Mouse (Mus musculus): ENCODE measurements at regions not wholly inside any gene's neighbourhood (a gene's known extent, or its start where the extent isn't known, plus 50 kb on each side); places are given as distances from the start of the nearest gene placed in this dataset.

- DNase-seq (ENCODE audit: low read depth, low spot score), result no peak
Measured at GRCm38 (mm10) chr3:56590071-56590470, 406.6 kb upstream of the Nbea start.

GRCm38 (mm10) chr3:56575422-56575821, 391.9 kb upstream of the Nbea start:
- DNase-seq (ENCODE audit: low read depth, low spot score), result peak; percentile 48

GRCm38 (mm10) chr3:56536178-56536577, 352.7 kb upstream of the Nbea start:
- DNase-seq (ENCODE audit: low read depth, low spot score), result no peak

GRCm38 (mm10) chr3:56504445-56504844, 320.9 kb upstream of the Nbea start:
- DNase-seq (ENCODE audit: low read depth, low spot score), result no peak

- DNase-seq (ENCODE audit: low read depth, low spot score), result no peak
Measured at GRCm38 (mm10) chr3:56499301-56499700, 315.8 kb upstream of the Nbea start.

GRCm38 (mm10) chr3:56493937-56494336, 310.4 kb upstream of the Nbea start:
- no peak for DNase-seq (ENCODE audit: low read depth, low spot score)

GRCm38 (mm10) chr3:56489154-56489553, 305.7 kb upstream of the Nbea start:
- no peak for DNase-seq (ENCODE audit: low read depth, low spot score)

- DNase-seq (ENCODE audit: low read depth, low spot score), result no peak
Measured at GRCm38 (mm10) chr3:56485550-56486400, 302.3 kb upstream of the Nbea start.

GRCm38 (mm10) chr3:56484096-56484495, 300.6 kb upstream of the Nbea start:
- DNase-seq (ENCODE audit: low read depth, low spot score), result no peak

- no peak for DNase-seq (ENCODE audit: low read depth, low spot score)
Measured at GRCm38 (mm10) chr3:56483370-56483769, 299.9 kb upstream of the Nbea start.

GRCm38 (mm10) chr3:56479529-56479928, 296.0 kb upstream of the Nbea start:
- DNase-seq (ENCODE audit: low read depth, low spot score), result no peak

- DNase-seq (ENCODE audit: low read depth, low spot score), result no peak
Measured at GRCm38 (mm10) chr3:56478544-56479140, 295.1 kb upstream of the Nbea start.

GRCm38 (mm10) chr3:56475529-56476527, 292.3 kb upstream of the Nbea start:
- no peak for DNase-seq (ENCODE audit: low read depth, low spot score)

GRCm38 (mm10) chr3:56472651-56473050, 289.1 kb upstream of the Nbea start:
- no peak for DNase-seq (ENCODE audit: low read depth, low spot score)

GRCm38 (mm10) chr3:56471823-56472222, 288.3 kb upstream of the Nbea start:
- DNase-seq (ENCODE audit: low read depth, low spot score), result no peak

- no peak for DNase-seq (ENCODE audit: low read depth, low spot score)
Measured at GRCm38 (mm10) chr3:56471185-56471584, 287.7 kb upstream of the Nbea start.

- no peak for DNase-seq (ENCODE audit: low read depth, low spot score)
Measured at GRCm38 (mm10) chr3:56457625-56458024, 274.1 kb upstream of the Nbea start.

GRCm38 (mm10) chr3:56456317-56456716, 272.8 kb upstream of the Nbea start:
- no peak for DNase-seq (ENCODE audit: low read depth, low spot score)

- no peak for DNase-seq (ENCODE audit: low read depth, low spot score)
Measured at GRCm38 (mm10) chr3:56438900-56439299, 255.4 kb upstream of the Nbea start.

GRCm38 (mm10) chr3:56438020-56438747, 254.7 kb upstream of the Nbea start:
- DNase-seq (ENCODE audit: low read depth, low spot score), result no peak

- DNase-seq (ENCODE audit: low read depth, low spot score), result no peak
Measured at GRCm38 (mm10) chr3:56437058-56437457, 253.6 kb upstream of the Nbea start.

All from WW6 (cell line).